Mouse (Mus musculus): ENCODE results near the gene Dffb. TPM values are rescaled to one million over a fixed set of nuclear protein-coding genes. Genes with fewer than 3 reads are reported as not detected.
"Not testable (repeated sequence)": the region's sequence is repeated elsewhere in the genome, so short reads cannot be mapped to it uniquely, and the experiment has no call there.

Dffb gene
- polyA plus RNA-seq, 1 experiment from 2014 or later = 11.8 TPM

GRCm38 (mm10) chr4:153956569-153957405 is 18.1 kb downstream of the Dffb start, which contains the start of gene A430005L14Rik:
A430005L14Rik (plus strand) TSS chr4:153957237.
- 2% methylated on average over 67 of the region's 67 CpGs for WGBS
- ATAC-seq (replicated peaks) = peak; percentile 95
- Histone ChIP-seq H3K9ac (replicated peaks) (peak within 1 kb of the TSS; percentile 74), H3K27ac (replicated peaks) (peak within 1 kb of the TSS; percentile 89), H3K4me2 (replicated peaks) (peak within 1 kb of the TSS; percentile 82), H3K4me3 (peak within 1 kb of the TSS; percentile 71), H3K36me3 (peaks cover 21% of the 10 kb centered on the region), H3K9me3 (no peaks in the 10 kb centered on the region), H3K27me3 (no peaks in the 10 kb centered on the region), H3K4me1 (peaks cover 15% of the 10 kb centered on the region)

DNA sequence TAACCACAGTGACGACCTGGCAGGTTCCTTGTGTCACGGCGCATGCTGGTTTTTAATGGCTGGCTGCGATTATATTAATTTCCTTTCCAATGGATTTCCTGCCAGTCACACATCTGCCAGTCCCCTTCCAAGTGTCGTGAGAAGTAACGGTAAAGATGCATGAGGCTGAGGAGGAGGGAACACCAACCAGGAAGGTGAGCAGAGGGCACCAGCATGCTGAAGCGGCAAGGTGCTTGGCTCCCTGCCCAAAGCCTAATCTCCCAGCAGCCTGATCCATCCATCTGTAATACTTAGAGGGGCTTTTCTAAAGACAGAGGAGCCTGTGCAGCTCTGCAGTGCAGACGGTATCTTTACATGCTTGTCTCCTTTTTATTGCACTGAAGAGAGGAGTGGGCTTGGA is 19.3 kb downstream of the Dffb start:
- no peak for ATAC-seq (replicated peaks)
- Histone ChIP-seq H3K27me3 (no peaks in the 10 kb centered on the region), H3K4me2 (replicated peaks) (no peak overlapping the region), H3K4me3 (no peak overlapping the region), H3K9ac (replicated peaks) (no peak overlapping the region), H3K27ac (replicated peaks) (no peak overlapping the region), H3K36me3 (peaks cover 10% of the 10 kb centered on the region), H3K4me1 (peaks cover 15% of the 10 kb centered on the region), H3K9me3 (no peaks in the 10 kb centered on the region)
- WGBS = 61% methylated on average over 8 of the region's 8 CpGs

DNA sequence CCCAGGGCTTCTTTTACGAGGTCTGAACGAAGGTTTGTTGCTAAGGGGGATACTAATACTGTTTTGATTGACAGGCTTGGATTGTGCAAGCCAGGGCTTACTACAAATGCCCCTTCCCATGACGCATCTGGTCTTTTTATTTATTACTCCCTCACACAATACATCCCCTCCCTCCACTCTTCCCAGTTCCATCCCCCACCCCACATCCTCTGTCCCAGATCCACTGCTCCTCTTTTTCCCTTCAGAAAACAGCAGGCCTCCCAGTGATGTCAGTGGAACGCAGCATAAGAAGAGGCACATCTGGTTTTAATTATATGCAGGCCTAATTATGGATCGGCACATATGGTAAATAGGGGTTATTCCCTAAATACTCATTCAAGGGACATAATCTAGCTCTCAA is 23.2 kb downstream of the Dffb start:
- H3K9me3 ChIP-seq = no peaks in the 10 kb centered on the region
- no peak for ATAC-seq (replicated peaks)
- no peaks in the 10 kb centered on the region; the same call in 1 of the 2 replicates for H3K4me1 ChIP-seq
- H3K36me3 ChIP-seq = no peaks in the 10 kb centered on the region
- H3K4me2 ChIP-seq (replicated peaks) = no peak overlapping the region
- H3K27me3 ChIP-seq = peaks cover 5% of the 10 kb centered on the region; the same call in 1 of the 2 replicates
- WGBS = 15% methylated on average over 5 of the region's 5 CpGs
- H3K27ac ChIP-seq (replicated peaks) = peak overlapping the region; percentile 34
- H3K4me3 ChIP-seq = no peak overlapping the region
- H3K9ac ChIP-seq (replicated peaks) = no peak overlapping the region

GRCm38 (mm10) chr4:153951150-153951549 is 23.8 kb downstream of the Dffb start:
- 69% methylated on average over 3 of the region's 3 CpGs for WGBS
- H3K9ac ChIP-seq (replicated peaks) = no peak overlapping the region
- ATAC-seq (replicated peaks) = no peak
- H3K4me1 ChIP-seq = no peaks in the 10 kb centered on the region
- H3K4me3 ChIP-seq = no peak overlapping the region
- H3K4me2 ChIP-seq (replicated peaks) = no peak overlapping the region
- peak overlapping the region; percentile 34; the same call in 1 of the 2 replicates for H3K27ac ChIP-seq (replicated peaks)
- peaks cover 8% of the 10 kb centered on the region; the same call in 1 of the 2 replicates for H3K27me3 ChIP-seq
- no peaks in the 10 kb centered on the region for H3K9me3 ChIP-seq
- H3K36me3 ChIP-seq = no peaks in the 10 kb centered on the region

DNA sequence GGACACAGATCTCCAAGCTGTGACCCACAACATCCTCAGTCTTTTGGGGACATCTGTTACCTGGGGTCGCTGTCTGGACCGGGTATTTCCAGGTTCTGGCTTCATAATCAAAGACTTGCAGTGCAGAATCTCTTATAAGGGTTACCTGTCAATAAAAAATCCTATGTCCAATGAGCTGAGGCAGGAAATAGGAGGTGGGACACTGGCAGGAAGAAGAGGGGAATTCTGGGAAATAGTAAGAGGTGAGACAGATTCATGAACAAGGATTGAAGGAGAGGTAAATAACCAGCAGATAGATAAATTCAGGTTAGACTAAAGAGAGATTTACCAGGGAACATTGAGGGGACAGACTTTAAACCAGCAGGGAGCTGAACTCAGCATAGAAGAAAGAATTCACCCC is 24.6 kb downstream of the Dffb start:
- Histone ChIP-seq H3K9me3 (no peaks in the 10 kb centered on the region), H3K36me3 (no peaks in the 10 kb centered on the region), H3K4me2 (replicated peaks) (no peak overlapping the region), H3K27me3 (peaks cover 10% of the 10 kb centered on the region; the same call in 1 of the 2 replicates), H3K9ac (replicated peaks) (no peak overlapping the region), H3K4me3 (no peak overlapping the region), H3K27ac (replicated peaks) (no peak overlapping the region), H3K4me1 (no peaks in the 10 kb centered on the region)
- 72% methylated on average over 2 of the region's 2 CpGs for WGBS
- no peak for ATAC-seq (replicated peaks)

- Histone ChIP-seq H3K9me3 (no peaks in the 10 kb centered on the region), H3K36me3 (no peaks in the 10 kb centered on the region), H3K27me3 (peaks cover 15% of the 10 kb centered on the region; the same call in 1 of the 2 replicates), H3K27ac (replicated peaks) (no peak overlapping the region), H3K4me1 (no peaks in the 10 kb centered on the region), H3K9ac (replicated peaks) (no peak overlapping the region), H3K4me3 (no peak overlapping the region), H3K4me2 (replicated peaks) (no peak overlapping the region)
- 82% methylated on average over 6 of the region's 6 CpGs for WGBS
- ATAC-seq (replicated peaks) = no peak
Measured at GRCm38 (mm10) chr4:153945741-153946140, 29.2 kb downstream of the Dffb start.

- ATAC-seq (replicated peaks) = no peak
- Histone ChIP-seq H3K27me3 (peaks cover 15% of the 10 kb centered on the region; the same call in 1 of the 2 replicates), H3K27ac (replicated peaks) (no peak overlapping the region), H3K9me3 (no peaks in the 10 kb centered on the region), H3K4me2 (replicated peaks) (no peak overlapping the region), H3K9ac (replicated peaks) (no peak overlapping the region), H3K36me3 (no peaks in the 10 kb centered on the region), H3K4me1 (no peaks in the 10 kb centered on the region), H3K4me3 (no peak overlapping the region)
- 57% methylated on average over 6 of the region's 6 CpGs for WGBS
Measured at GRCm38 (mm10) chr4:153944261-153944660, 30.7 kb downstream of the Dffb start.

DNA sequence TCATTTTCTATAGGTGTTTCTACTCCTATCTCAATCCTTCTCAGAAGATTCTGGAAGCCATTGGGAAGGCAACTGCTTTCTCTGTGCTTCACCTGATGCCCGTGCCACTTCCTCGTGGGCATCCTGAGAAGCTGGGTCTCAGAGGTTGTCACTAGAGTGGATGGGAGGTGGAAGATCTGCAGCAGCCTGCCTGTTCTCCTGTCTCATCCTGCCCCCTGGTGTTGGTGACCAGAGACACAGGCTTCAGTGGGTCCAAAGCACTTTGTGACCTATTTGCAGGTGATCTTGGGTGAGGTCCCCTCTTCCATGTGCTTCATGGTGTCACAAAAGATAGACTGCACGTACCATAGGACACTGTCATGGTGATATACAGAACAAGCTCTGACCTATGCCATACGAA is 31.7 kb downstream of the Dffb start:
- Histone ChIP-seq H3K27me3 (peaks cover 11% of the 10 kb centered on the region; the same call in 1 of the 2 replicates), H3K36me3 (no peaks in the 10 kb centered on the region), H3K9me3 (no peaks in the 10 kb centered on the region), H3K27ac (replicated peaks) (no peak overlapping the region), H3K9ac (replicated peaks) (no peak overlapping the region), H3K4me2 (replicated peaks) (no peak overlapping the region), H3K4me1 (no peaks in the 10 kb centered on the region), H3K4me3 (no peak overlapping the region)
- WGBS = 66% methylated on average over 4 of the region's 4 CpGs
- ATAC-seq (replicated peaks) = no peak; the same call in 1 of the 2 replicates

GRCm38 (mm10) chr4:153929921-153930320 is 45.0 kb downstream of the Dffb start:
- Histone ChIP-seq H3K27me3 (no peaks in the 10 kb centered on the region), H3K4me3 (no peak overlapping the region), H3K27ac (replicated peaks) (peak overlapping the region; percentile 11; the same call in 1 of the 2 replicates), H3K4me1 (peaks cover 25% of the 10 kb centered on the region), H3K9ac (replicated peaks) (no peak overlapping the region), H3K4me2 (replicated peaks) (no peak overlapping the region), H3K36me3 (no peaks in the 10 kb centered on the region), H3K9me3 (no peaks in the 10 kb centered on the region)
- peak; percentile 76 for ATAC-seq (replicated peaks)
- 63% methylated on average over 4 of the region's 4 CpGs for WGBS

DNA sequence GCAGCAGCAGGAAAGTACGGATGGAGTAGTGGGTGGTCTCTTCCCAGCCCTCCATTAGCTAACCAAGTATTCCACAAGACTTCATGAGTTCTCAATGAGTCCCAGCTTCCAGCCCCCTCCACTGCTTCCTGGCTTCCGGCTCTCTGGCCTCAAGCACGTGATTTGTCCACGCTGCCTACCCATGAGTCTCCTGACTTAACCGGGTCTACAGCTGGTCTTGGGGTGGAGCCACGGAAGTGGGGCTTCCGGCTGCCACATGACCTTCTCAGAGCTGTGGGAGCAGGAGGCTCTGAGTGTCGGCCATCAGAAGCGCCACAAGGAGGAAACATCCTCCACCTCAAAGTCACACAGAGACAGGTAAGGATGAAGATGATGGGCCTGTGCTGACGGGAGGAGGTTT is 45.5 kb downstream of the Dffb start:
- Histone ChIP-seq H3K27ac (replicated peaks) (peak overlapping the region; percentile 11; the same call in 1 of the 2 replicates), H3K9ac (replicated peaks) (no peak overlapping the region), H3K4me3 (no peak overlapping the region), H3K4me2 (replicated peaks) (no peak overlapping the region), H3K4me1 (peaks cover 25% of the 10 kb centered on the region), H3K36me3 (no peaks in the 10 kb centered on the region), H3K9me3 (no peaks in the 10 kb centered on the region), H3K27me3 (0 out of 2 replicates have a peak, but pooled peaks cover 3% of the 10 kb centered on the region)
- peak; percentile 40; the same call in 1 of the 2 replicates for ATAC-seq (replicated peaks)
- WGBS = 68% methylated on average over 10 of the region's 10 CpGs

DNA sequence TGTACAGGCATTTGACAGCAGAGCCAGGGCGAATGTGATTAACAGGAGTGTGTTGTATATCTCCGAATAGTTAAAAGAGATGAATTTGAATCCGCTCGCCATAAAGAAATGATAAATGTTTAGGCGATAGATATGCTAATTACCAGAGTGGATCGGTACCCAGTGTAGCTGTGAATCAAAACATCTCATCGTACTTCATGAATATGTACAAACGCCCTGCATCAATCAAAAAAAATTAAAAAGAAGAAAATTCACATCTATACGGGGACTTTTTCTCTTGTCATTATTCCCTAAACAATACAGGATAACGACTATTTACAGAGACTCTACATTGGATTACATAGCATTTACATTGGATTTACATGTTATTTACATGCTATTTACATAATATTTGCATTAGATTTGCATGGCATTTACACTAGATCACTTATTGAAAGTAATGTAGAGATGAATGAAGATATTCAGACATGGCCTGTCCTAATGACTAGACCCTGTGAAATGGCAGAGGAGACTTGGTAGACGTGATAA is 46.1 kb downstream of the Dffb start:
- no peak overlapping the region for H3K9ac ChIP-seq (replicated peaks)
- H3K9me3 ChIP-seq = no peaks in the 10 kb centered on the region
- H3K36me3 ChIP-seq = no peaks in the 10 kb centered on the region
- ATAC-seq (replicated peaks) = peak; percentile 71
- peak overlapping the region; percentile 11; the same call in 1 of the 2 replicates for H3K27ac ChIP-seq (replicated peaks)
- peaks cover 25% of the 10 kb centered on the region for H3K4me1 ChIP-seq
- H3K27me3 ChIP-seq = 0 out of 2 replicates have a peak, but pooled peaks cover 3% of the 10 kb centered on the region
- no peak overlapping the region for H3K4me3 ChIP-seq
- H3K4me2 ChIP-seq (replicated peaks) = no peak overlapping the region
- WGBS = 27% methylated on average over 11 of the region's 11 CpGs

GRCm38 (mm10) chr4:153922090-153922489 is 52.8 kb downstream of the Dffb start:
- H3K27ac ChIP-seq (replicated peaks); H3K27me3 ChIP-seq; ATAC-seq (replicated peaks); H3K9ac ChIP-seq (replicated peaks); H3K4me3 ChIP-seq; H3K9me3 ChIP-seq; H3K4me2 ChIP-seq (replicated peaks); H3K36me3 ChIP-seq: not testable (repeated sequence)
- 28% methylated on average over 4 of the region's 4 CpGs for WGBS
- peaks cover 15% of the 10 kb centered on the region for H3K4me1 ChIP-seq

Data from forebrain, embryonic 15.5 days (tissue).